Mouse (Mus musculus): ENCODE results near the gene Rrm2.

DNA sequence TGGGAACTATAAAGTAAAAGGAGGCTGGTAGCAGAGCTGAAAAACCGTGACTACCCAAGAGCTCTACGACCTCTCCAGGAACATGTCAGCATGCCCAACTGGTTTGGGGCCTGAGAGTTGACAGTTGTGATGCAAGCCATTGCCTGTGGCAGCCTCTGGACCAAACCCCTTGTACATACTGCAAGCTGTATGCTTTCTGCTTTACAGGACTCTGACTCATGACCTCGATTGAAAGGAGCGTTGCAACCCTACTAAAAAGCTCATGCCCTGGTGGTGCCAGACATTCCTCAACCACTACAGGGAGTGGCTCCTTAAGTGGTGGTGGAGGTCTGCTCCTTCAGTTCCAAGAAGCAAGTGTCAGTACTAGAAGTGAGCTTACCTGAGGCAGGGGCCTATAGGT lies 15.8 kb downstream of the Rrm2 start:
- no peak for TF ChIP-seq GATA1 (IDR thresholded peaks at IDR 0.05; ENCODE audit: borderline replicate concordance, low read length)
- no peak for TF ChIP-seq FLI1 (IDR thresholded peaks at IDR 0.05; ENCODE audit: low read length)
